Mouse (Mus musculus) Patski (cell line): ENCODE measurements around the gene Bcl11a. TPM values are rescaled to one million over a fixed set of nuclear protein-coding genes. Genes with fewer than 3 reads are reported as not detected.

Experiments used
- ATAC-seq: fragments of 100-300 bp; one replicate; pipeline ENCODE4 v1.8.0; 2021
- CTCF ChIA-PET: fragments of 350-600 bp; sonication (Branson Sonifier 250); formaldehyde crosslinking; loops from one replicate; lab custom pipeline; 2022; ENCODE audit warnings: inconsistent platforms; lab: Charles Lee
- POLR2A ChIA-PET: fragments of 350-600 bp; sonication (Branson Sonifier 250); formaldehyde crosslinking; loops from one replicate; lab custom pipeline; 2022; ENCODE audit warnings: antibody characterized with exemption, inconsistent platforms; lab: Charles Lee
- DNase-seq: peaks from one replicate; pipeline ENCODE4 v3.0.0-alpha.2; 2011; ENCODE audit warnings: low read depth, low spot score
- H3K27me3 ChIP-seq: fragments of 371-371 bp; one replicate; pipeline ENCODE4 v1.5.1; 2021
- CTCF ChIP-seq: fragments of 100-300 bp; IDR thresholded peaks from one replicate; pipeline ENCODE4 v1.5.1; 2021
- in situ Hi-C: fragments of 300-500 bp; cut with MboI; formaldehyde crosslinking; loops from 3 replicates; pipeline ENCODE4 v1.11.1; 2018; ENCODE audit warnings: low pct_unique_long_range_greater_than_20kb, mixed read lengths
- polyA plus RNA-seq: library from polyadenylated mRNA; unstranded; gene quantifications from one replicate; pipeline ENCODE4 v1.2.3, GENCODE M21; 2021

Bcl11a gene
- polyA plus RNA-seq, 1 experiment from 2014 or later, result not detected

DNA sequence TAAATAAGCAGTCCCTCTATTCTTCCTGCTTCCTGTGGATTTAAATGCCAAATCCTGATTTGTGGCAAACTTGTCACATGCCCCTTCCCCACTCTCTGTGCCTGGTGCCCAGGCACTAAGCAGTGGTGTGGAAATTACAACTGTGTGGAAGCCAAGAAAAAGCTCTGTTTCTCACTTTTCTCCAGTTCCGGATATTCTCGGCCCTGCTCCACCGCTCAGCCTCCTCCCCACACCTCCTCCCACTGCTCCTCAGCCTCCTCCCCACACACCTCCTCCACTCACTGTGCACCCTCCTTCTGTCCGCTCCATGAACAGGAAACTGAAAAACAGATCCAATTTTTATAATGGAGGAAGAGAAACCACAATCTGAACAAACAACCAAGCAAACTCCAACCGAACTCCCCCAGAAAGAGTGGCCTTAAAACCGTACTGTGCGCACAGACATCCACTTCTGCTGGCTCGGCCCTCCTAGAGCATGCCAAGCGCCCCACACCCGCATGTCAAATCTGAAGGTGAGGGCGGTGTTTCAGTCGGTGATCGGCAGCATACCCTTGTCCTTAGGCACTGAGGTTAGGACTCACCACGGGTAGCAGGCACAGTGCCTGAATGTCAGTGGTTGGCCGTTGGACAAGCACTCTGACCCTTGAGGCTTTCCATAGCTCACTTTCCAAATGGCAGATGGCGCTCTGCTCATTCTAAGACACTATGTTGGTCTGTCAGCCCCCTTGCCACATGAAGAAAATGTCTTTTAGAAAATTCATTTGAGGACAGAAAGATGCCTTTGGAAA is 66.5 kb downstream of the Bcl11a start:
- TF ChIP-seq CTCF, result no peak
- ATAC-seq (no peak), DNase-seq (no peak)
- in situ Hi-C loops, result no loop called here
- POLR2A ChIA-PET, result interaction anchor here (0.6 kb wide), 1 partner anchor 1380 kb away, joined by 3 read pairs; no protein-coding TSS in a partner anchor
- H3K27me3 ChIP-seq, result peaks cover 23% of the 10 kb centered on the region
- CTCF ChIA-PET, result no interaction called here

DNA sequence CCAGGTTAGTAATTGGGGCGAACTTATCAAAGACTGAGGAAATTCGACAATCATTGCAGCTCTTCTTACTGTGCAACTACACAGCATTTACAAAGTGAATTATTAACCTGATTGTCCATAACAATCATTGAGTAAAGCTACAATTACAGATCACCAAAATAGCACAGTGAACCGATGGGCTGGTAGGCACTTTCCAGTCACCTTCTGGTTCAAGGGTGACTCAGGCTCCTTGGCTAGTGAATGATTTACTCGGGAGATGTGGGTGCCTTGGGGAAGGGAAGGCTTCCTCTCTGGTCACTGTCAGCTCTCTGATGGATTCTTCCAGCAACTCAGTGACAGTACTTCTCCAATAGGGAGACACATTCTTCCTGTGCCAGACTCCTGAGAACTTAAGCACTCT is 68.2 kb downstream of the Bcl11a start:
- ATAC-seq (no peak), DNase-seq (no peak)
- H3K27me3 ChIP-seq, result peaks cover 31% of the 10 kb centered on the region
- no peak for TF ChIP-seq CTCF
- CTCF ChIA-PET, result no interaction called here
- in situ Hi-C loops, result no loop called here
- POLR2A ChIA-PET, result no interaction called here

DNA sequence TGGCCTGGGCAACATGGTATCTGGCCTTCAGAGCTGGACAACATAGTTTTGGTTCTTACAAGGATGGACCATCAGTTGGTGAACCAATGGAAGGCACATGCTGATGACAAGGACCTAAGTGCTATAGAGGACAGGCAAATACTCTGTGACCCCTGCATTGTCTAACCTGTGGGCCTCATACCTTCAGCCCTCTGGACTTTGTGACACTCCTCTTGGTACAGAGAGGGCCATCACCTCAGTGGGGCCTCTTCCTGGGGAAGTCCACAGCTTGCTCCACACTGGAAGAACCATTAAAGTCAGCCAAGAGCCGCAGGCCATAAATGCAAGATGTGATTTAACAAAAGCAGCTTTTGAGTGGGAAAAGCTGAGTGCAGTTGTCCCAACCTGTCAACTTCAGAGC is 68.6 kb downstream of the Bcl11a start:
- no peak for TF ChIP-seq CTCF
- DNase-seq (no peak), ATAC-seq (no peak)
- peaks cover 32% of the 10 kb centered on the region for H3K27me3 ChIP-seq
- ChIA-PET CTCF (no interaction called here), POLR2A (no interaction called here)
- in situ Hi-C loops, result no loop called here

DNA sequence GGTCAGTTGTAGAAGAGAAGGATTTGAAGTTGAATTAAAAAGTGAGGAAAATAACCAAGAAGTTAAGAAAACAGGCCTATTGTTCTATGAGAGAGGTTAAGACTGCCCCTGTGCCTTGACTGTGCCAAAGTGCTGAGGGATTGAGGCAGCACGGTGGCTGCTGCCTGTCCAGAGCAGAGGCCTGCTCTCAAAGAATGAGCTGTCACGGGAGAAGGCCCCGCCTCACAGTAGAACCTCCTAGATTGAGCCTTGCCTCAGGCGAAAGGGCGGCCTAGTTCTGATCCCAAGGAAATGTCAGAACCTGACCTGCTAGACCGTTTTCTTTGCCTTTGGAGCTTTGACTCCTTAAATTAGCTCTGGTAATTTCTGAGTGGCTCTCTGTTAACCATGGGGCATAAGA is 69.8 kb downstream of the Bcl11a start:
- H3K27me3 ChIP-seq, result peaks cover 31% of the 10 kb centered on the region
- no peak for TF ChIP-seq CTCF
- no peak for DNase-seq
- ChIA-PET CTCF (no interaction called here), POLR2A (no interaction called here)
- ATAC-seq, result no peak
- in situ Hi-C loops, result no loop called here

DNA sequence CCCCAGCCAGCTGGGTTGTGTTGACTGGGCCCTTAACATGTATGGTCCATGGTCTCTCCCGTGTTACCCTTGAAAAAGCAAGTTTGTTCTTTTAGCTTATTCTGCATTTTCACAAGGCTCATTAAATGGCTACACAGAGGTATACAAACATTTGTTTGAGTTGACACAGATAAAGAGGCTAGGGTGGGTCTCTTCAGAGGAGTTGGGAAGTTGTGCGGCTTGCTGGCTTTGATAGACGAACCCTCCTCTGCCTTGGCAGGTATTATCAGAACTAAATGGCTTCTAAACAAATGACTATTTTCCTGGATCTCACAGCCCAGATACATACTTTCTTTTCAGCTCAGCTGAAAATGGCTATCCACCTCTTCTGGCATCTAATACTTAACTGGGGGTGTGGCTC is 70.7 kb downstream of the Bcl11a start:
- CTCF ChIA-PET, result no interaction called here
- peaks cover 25% of the 10 kb centered on the region for H3K27me3 ChIP-seq
- POLR2A ChIA-PET, result no interaction called here
- in situ Hi-C loops, result no loop called here
- ATAC-seq (no peak), DNase-seq (no peak)
- no peak for TF ChIP-seq CTCF

DNA sequence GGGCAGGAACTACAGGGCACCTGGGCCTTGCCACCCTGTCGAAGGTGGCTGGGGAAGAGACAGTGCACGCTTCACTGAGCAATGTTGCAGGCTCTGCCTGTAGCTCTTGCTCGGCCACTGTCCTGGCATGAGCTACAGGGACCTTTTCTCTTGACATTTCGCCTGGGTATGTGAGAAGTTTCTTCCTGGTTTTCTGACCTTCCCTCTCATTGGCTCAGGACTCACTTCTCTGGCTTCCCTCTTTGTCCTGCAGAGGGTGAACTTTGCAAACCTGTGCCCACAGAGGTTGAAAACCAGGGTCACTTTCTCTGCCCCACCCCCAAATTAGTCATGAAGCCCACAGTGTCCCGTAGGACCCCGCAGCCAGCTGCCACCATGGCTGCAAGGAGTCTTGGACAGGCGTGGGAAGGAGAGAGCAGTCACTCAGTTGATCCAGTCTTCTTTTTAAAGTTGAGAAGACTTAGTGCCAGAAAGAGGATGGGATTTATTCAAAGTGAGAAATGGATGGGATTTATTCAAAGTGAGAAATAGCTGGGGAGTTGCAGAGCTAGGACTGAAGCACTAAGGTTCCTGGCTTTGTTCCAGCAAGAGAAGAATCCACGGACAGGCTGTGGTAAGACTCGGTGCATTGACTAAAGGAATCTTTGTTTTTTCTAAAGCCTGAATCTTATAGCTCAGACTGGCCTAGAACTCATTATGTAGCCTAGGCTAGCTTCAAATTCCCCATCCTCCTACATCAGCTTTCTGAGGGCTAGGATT is 71.8 kb downstream of the Bcl11a start:
- in situ Hi-C loops, result no loop called here
- peaks cover 25% of the 10 kb centered on the region for H3K27me3 ChIP-seq
- POLR2A ChIA-PET, result no interaction called here
- CTCF ChIA-PET, result no interaction called here
- no peak for DNase-seq
- no peak for TF ChIP-seq CTCF
- ATAC-seq, result no peak

DNA sequence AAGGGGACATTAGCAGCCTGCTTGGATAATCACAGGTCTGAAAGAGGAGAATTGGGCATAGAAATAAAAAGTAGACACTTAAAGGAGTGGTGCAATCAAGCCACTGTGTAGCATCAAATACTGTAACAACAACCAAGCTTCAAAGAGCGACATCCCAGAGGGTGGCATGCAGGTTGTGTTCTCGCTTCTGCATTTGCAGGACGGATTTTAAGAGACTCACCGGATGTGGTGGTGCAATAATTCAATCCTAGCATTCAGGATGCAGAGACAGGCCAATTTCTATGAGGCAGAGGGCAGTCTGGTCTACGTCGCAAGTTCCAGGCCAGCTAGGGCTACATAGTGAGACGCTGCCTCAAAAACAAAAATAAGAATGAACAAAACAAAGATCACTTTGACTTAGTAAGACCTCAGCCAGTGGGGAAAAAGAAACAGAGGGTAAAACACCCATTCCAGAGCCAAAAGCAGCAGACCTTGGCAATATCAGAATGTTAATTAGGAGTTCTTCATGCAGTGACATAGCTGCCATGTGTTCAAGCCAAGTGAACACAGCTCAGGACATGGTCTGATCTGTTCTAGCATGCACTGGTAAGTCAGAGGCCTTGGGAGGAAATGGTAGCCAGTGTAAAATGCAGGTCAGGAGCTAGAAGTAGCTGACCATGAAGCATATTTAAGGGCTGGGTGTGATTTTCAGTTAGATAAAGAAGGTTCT is 74.4 kb downstream of the Bcl11a start:
- no peak for TF ChIP-seq CTCF
- DNase-seq (no peak), ATAC-seq (no peak)
- peaks cover 38% of the 10 kb centered on the region for H3K27me3 ChIP-seq
- POLR2A ChIA-PET, result no interaction called here
- CTCF ChIA-PET, result interaction anchor here (1.7 kb wide), 1 partner anchor 12 kb away, joined by 4 read pairs; no protein-coding TSS in a partner anchor
- in situ Hi-C loops, result no loop called here

DNA sequence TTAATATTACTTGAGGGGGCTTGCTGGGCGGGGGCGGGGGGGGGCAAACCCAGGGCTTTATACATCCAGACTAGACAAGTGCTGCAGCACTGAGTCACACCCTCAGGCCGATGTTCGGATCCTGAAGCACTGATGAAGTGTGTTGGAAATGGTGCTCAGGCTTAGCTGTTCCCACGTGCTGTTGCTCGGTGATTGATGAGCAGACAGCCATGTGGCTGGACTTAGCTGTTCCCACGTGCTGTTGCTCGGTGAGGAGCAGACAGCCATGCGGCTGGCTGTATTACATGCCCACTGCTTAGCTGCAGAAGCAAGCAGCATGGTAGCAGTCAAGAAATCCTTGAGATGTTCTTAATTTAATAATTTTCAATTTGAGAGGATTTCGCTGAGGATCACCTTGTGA is 75.2 kb downstream of the Bcl11a start:
- ChIA-PET POLR2A (no interaction called here), CTCF (no interaction called here)
- DNase-seq (no peak), ATAC-seq (no peak)
- TF ChIP-seq CTCF, result no peak
- in situ Hi-C loops, result no loop called here
- H3K27me3 ChIP-seq, result peaks cover 33% of the 10 kb centered on the region

DNA sequence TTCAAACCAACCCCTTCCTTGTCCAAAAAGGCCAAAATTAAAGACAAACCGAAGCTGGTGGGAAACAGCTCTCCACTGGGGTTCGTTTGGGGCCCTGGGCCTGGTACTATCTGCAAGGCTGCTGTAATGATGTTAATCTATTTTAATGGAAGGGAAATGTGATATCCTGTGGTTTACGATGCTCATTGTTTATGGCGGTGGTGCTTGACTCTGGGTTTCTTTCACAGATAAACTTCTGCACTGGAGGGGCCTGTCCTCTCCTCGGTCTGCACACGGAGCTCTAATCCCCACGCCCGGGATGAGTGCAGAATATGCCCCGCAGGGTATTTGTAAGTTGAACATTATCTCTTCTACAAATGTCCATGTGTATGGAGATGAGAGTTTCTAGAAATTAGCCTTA is 80.2 kb downstream of the Bcl11a start:
- H3K27me3 ChIP-seq, result peaks cover 33% of the 10 kb centered on the region
- no peak for ATAC-seq
- POLR2A ChIA-PET, result no interaction called here
- DNase-seq, result no peak
- in situ Hi-C loops, result no loop called here
- no peak for TF ChIP-seq CTCF
- CTCF ChIA-PET, result no interaction called here

DNA sequence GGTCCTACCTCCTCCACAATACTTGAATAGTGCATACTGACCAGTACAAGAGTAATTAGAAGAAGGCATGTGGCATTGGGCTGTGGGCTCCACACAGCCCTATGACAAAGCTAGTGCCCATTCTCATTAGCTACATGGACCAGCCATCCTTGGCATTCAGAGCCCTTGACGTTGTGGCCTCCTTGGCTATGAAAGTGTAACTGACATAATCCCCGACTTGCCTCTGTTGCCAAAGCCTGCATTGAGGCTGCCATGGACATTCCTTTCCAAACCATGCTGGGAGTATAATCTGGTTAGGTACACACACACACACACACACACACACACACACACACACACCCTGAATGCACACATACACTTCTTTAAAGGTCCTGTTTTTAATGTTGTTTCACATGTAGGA is 81.8 kb downstream of the Bcl11a start:
- no peak for TF ChIP-seq CTCF
- ATAC-seq (no peak), DNase-seq (no peak)
- POLR2A ChIA-PET, result interaction anchor here (0.6 kb wide), 1 partner anchor 108 kb away, joined by 3 read pairs; no protein-coding TSS in a partner anchor
- peaks cover 39% of the 10 kb centered on the region for H3K27me3 ChIP-seq
- CTCF ChIA-PET, result no interaction called here
- in situ Hi-C loops, result no loop called here
